Mouse (Mus musculus): Measurements from ENCODE around the gene Stbd1. TPM values are rescaled to one million over a fixed set of nuclear protein-coding genes. Genes with fewer than 3 reads are reported as not detected.

Gene Stbd1
- polyA plus RNA-seq (2014; fragmentation: Illumina TruSeq; extraction: RNeasy Lipid Tissue Mini Kit (QIAGEN cat#74804); ENCODE audit: low read depth, low replicate concordance) = 28.3 TPM

DNA sequence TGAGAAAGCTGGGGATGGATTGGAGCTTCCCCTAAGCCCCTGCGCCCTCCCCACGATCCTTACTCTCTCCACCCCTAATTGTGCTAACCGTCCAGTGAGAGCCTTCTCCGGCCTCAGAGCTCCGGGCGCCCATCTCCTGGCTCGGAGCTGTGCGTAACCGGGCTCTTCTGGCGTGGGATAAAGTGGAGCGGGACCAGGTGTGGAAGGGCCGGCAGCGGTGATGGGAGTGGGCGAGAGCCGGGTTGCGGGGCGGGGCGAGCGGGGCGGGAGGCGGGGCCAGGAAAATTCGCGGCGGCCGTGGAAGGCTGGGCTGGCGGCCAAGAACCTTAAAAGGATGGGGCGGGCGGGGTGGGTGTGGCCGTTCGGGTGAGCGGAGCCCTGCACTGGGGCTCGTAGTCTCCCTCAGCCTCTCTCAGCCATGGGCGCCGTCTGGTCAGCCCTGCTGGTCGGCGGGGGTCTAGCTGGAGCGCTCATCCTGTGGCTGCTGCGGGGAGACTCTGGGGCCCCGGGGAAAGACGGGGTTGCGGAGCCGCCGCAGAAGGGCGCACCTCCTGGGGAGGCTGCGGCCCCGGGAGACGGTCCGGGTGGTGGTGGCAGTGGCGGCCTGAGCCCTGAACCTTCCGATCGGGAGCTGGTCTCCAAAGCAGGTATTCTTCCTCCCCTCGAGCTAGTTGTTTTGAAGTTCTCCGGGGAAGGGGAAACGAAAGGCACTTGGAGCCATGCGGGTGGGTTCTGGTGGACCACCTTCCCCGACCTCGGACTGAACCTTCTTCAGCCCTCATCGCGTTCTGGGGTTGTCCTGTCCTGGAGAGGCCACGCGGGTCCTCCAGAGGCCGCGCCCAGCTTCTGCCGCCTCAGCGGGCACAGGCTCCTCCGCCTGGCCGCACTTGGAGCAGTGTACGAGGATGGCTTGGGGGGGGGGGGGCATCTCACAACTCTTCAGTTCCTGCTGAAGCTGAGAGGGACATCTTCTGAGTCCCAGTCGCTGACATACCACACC, at the start of gene Stbd1:
TSS of gene Stbd1 (plus strand) at position 351 of the 1,000 bp plus-strand sequence.

GRCm38 (mm10) chr5:92554891-92555511, 47.8 kb upstream of the Stbd1 start, which contains the start of gene Fam47e:
Gene Fam47e (plus strand): TSS chr5:92555069.

Other genes with a start within 250 kb of the Stbd1 start
- gene Nup54, start 167.8 kb upstream of the Stbd1 start, polyA plus RNA-seq (2014; fragmentation: Illumina TruSeq; extraction: RNeasy Lipid Tissue Mini Kit (QIAGEN cat#74804); ENCODE audit: low read depth, low replicate concordance) = 32.3 TPM
- 98.6 TPM for gene Scarb2, start 96.2 kb upstream of the Stbd1 start, polyA plus RNA-seq (2014; fragmentation: Illumina TruSeq; extraction: RNeasy Lipid Tissue Mini Kit (QIAGEN cat#74804); ENCODE audit: low read depth, low replicate concordance)
- gene Fam47e, start 48.0 kb upstream of the Stbd1 start, polyA plus RNA-seq (2014; fragmentation: Illumina TruSeq; extraction: RNeasy Lipid Tissue Mini Kit (QIAGEN cat#74804); ENCODE audit: low read depth, low replicate concordance) = 15.7 TPM
- 0.58 TPM for gene Ccdc158, start 72.2 kb downstream of the Stbd1 start, polyA plus RNA-seq (2014; fragmentation: Illumina TruSeq; extraction: RNeasy Lipid Tissue Mini Kit (QIAGEN cat#74804); ENCODE audit: low read depth, low replicate concordance)
- gene Shroom3, start 80.4 kb downstream of the Stbd1 start, polyA plus RNA-seq (2014; fragmentation: Illumina TruSeq; extraction: RNeasy Lipid Tissue Mini Kit (QIAGEN cat#74804); ENCODE audit: low read depth, low replicate concordance) = 0.72 TPM